Mouse (Mus musculus) C2C12 (cell line): ENCODE results near the gene Rsph1.

ENCODE experiments used
- CEBPB ChIP-seq: IDR thresholded peaks from one replicate; pipeline ENCODE4 v1.6.1; 2011; ENCODE audit warnings: low read depth, mild to moderate bottlenecking, control low read depth, moderate library complexity
- CTCF ChIP-seq: IDR thresholded peaks from one replicate; pipeline ENCODE4 v1.5.1; 2011; ENCODE audit not compliant: control insufficient read depth, insufficient read depth, insufficient read length
- MAX ChIP-seq: IDR thresholded peaks from one replicate; pipeline ENCODE4 v1.6.1; 2011; ENCODE audit warnings: mild to moderate bottlenecking, control low read depth
- MYOD1 ChIP-seq: IDR thresholded peaks from one replicate; pipeline ENCODE4 v1.6.1; 2011; ENCODE audit warnings: low read depth; ENCODE audit not compliant: control insufficient read depth, insufficient read length
- MYOG ChIP-seq: IDR thresholded peaks from one replicate; pipeline ENCODE4 v1.6.1; 2011; ENCODE audit not compliant: control insufficient read depth, insufficient read length; ENCODE audit errors: extremely low read depth
- USF1 ChIP-seq: IDR thresholded peaks from one replicate; pipeline ENCODE4 v1.6.1; 2011; ENCODE audit warnings: low read depth, mild to moderate bottlenecking, control low read depth, moderate library complexity

DNA sequence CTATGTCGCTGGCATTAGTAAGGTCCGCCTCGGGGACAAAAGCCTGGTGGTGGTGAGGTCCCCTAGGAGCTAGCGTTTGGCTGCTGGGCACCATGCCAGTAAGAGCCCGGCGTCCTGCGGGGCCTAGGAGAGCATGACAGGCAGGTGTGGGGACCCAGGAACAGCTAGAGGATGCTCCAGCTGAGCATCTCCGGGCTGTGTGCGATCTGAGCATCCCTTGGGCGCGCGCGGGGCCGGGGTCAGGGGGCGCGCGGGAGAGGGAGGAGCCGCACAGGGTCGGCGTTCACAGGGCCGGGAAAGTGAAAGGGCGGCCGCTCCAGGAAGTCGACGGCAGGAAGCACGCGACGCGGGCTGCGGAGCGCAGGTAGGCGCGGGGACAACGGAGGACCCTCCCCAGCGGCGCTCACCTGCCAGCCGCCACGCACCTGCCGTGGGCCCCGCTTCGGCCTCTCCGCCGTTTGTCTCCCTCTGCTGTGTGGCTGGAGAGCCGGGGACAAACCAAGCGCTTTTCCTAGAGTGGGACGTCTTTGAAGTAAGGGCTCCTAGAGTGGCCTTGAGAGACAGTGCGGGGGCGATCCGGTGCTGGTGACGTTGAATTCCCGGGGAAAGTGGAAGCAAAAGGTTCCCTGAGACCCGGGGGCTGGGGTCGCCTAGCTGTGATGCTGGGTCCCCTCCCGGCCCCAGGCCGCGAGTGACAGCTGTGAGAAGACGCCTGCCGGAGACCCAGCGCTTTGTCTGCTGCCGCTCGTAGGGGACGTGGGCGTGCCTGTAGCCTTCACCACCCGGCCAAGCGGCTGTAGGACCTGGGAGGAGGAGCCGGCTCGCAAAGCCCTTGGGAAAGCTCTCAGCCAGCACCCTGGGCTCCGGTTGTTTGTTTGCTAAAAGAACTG, 19.0 kb upstream of the Rsph1 start:
- no peak for TF ChIP-seq CTCF
- no peak for TF ChIP-seq CEBPB
- TF ChIP-seq USF1 = no peak
- TF ChIP-seq MAX = no peak
- TF ChIP-seq MYOG = no peak
- no peak for TF ChIP-seq MYOD1
